In genomic region chr8:47764068-47764467, GRCm38 (mm10) we compare ENCODE assay signal across 12 mouse cellular contexts. TPM values are rescaled to one million over a fixed set of nuclear protein-coding genes. Genes with fewer than 3 reads are reported as not detected.
DNase-seq lines count a peak whose midpoint lies in the region; ATAC-seq and TF ChIP-seq lines count a peak whose summit lies in the region.
"Had no signal": no experiment of that assay in that cellular context is flagged by ENCODE, and none has a peak within 500 bp of the region (broad histone marks: within the 10 kb centered on the region; RNA-seq: fewer than 3 reads in every experiment).

No protein-coding gene starts in this region.

- H3K4me1 ChIP-seq in testis, adult 2 months (ENCODE audit: control insufficient read depth, insufficient read depth, low read length), result peaks cover 10% of the 10 kb centered on the region; the same call in 1 of the 2 replicates
- H3K4me1 ChIP-seq in lung, postnatal 0 days (ENCODE audit: insufficient read depth, low read depth, low read length), result peaks cover 4% of the 10 kb centered on the region
- peaks cover 4% of the 10 kb centered on the region; the same call in 1 of the 2 replicates for H3K4me1 ChIP-seq in stomach, postnatal 0 days (replicated peaks; ENCODE audit: control insufficient read depth, insufficient read depth)

- H3K27ac ChIP-seq in testis, adult 2 months (ENCODE audit: control insufficient read depth, insufficient read depth, low read depth, low read length), result peak overlapping the region; percentile 65
- H3K27ac ChIP-seq in lung, postnatal 0 days (ENCODE audit: low read length), result 0 out of 2 replicates have a peak overlapping the region, but pooled peaks have one; percentile 20
- H3K27ac ChIP-seq in stomach, postnatal 0 days (replicated peaks), result peak overlapping the region; percentile 31

- no peaks in the 10 kb centered on the region for H3K9me3 ChIP-seq in lung, postnatal 0 days (ENCODE audit: low read length)
- no peaks in the 10 kb centered on the region for H3K9me3 ChIP-seq in stomach, postnatal 0 days (ENCODE audit: control insufficient read depth, low read length)

- intact Hi-C loops in gastrocnemius, postnatal 36 days (cut with DNase I), result no loop called here

- no peaks in the 10 kb centered on the region for H3K27me3 ChIP-seq in testis, adult 2 months (ENCODE audit: control insufficient read depth, insufficient read depth, low read length)
- H3K27me3 ChIP-seq in lung, postnatal 0 days (replicated peaks; ENCODE audit: insufficient read depth, low read length), result no peaks in the 10 kb centered on the region
- no peaks in the 10 kb centered on the region for H3K27me3 ChIP-seq in stomach, postnatal 0 days (ENCODE audit: control insufficient read depth, insufficient read depth, low read length)

- peak; percentile 90 for ATAC-seq in lung, postnatal 0 days
- ATAC-seq in stomach, postnatal 0 days (ENCODE audit: low FRiP score, low TSS enrichment), result peak; percentile 97

- TF ChIP-seq EP300 in lung, postnatal 0 days (IDR thresholded peaks at IDR 0.05), result no peak; the same call in 1 of the 2 replicates
- no peak for TF ChIP-seq EP300 in stomach, postnatal 0 days (optimal IDR thresholded peaks at IDR 0.05)

- H3K4me3 ChIP-seq in testis, adult 2 months (ENCODE audit: control insufficient read depth, low read depth, low read length), result no peak overlapping the region
- H3K4me3 ChIP-seq in lung, postnatal 0 days (ENCODE audit: low read depth, low read length), result peak overlapping the region; percentile 5; the same call in 1 of the 2 replicates
- H3K4me3 ChIP-seq in stomach, postnatal 0 days (ENCODE audit: low read depth, low read length), result no peak overlapping the region

- H3K9ac ChIP-seq in lung, postnatal 0 days (replicated peaks; ENCODE audit: low read depth), result no peak overlapping the region
- H3K9ac ChIP-seq in stomach, postnatal 0 days (ENCODE audit: low read length), result no peak overlapping the region

- no peak for TF ChIP-seq POLR2A in testis, adult 2 months (IDR thresholded peaks at IDR 0.05; ENCODE audit: control insufficient read depth, low read depth, low read length)

- 35% methylated on average over 11 of the region's 11 CpGs for WGBS in lung, postnatal 0 days
- 29% methylated on average over 11 of the region's 11 CpGs for whole genome bisulfite sequencing in stomach, postnatal 0 days

- H3K4me2 ChIP-seq in lung, postnatal 0 days (replicated peaks; ENCODE audit: low read depth, low read length), result peak overlapping the region; percentile 48
- H3K4me2 ChIP-seq in stomach, postnatal 0 days (replicated peaks; ENCODE audit: low read depth), result peak overlapping the region; percentile 34

- TF ChIP-seq CTCF in testis, adult 2 months (IDR thresholded peaks at IDR 0.05; ENCODE audit: control insufficient read depth, insufficient read depth, insufficient replicate concordance, low read depth, low read length), result no peak
- no peak for TF ChIP-seq CTCF in lung, postnatal 0 days (IDR thresholded peaks at IDR 0.05)
- TF ChIP-seq CTCF in stomach, postnatal 0 days (IDR thresholded peaks at IDR 0.05; ENCODE audit: low read depth), result no peak

- H3K36me3 ChIP-seq in testis, adult 2 months (ENCODE audit: control insufficient read depth, insufficient read depth, low read length), result no peaks in the 10 kb centered on the region
- H3K36me3 ChIP-seq in lung, postnatal 0 days (ENCODE audit: insufficient read depth, low read length), result no peaks in the 10 kb centered on the region
- H3K36me3 ChIP-seq in stomach, postnatal 0 days (ENCODE audit: control insufficient read depth, insufficient read depth, low read length), result no peaks in the 10 kb centered on the region

- peak; percentile 27 for DNase-seq in gastrocnemius, postnatal 25 days
- DNase-seq in gastrocnemius, postnatal 36 days, result no peak
- no peak for DNase-seq in testis, postnatal 10 days (ENCODE audit: low spot score)
- peak; percentile 79 for DNase-seq in lung, postnatal 0 days (ENCODE audit: low spot score)
- DNase-seq in stomach, postnatal 0 days (ENCODE audit: low spot score), result peak; percentile 77
- no peak for DNase-seq in T-cell, adult 2 months (ENCODE audit: low spot score)
- DNase-seq in ovary, postnatal 36 days (ENCODE audit: low spot score), result no peak
- DNase-seq: right cerebral cortex, adult 18-20 months had no signal

RNA-seq across cellular contexts. Expression of gene Cdkn2aip, which starts 50.3 kb away (rescaled TPM):
- total RNA-seq in gastrocnemius, postnatal 25 days (2021), result 1 to 10 TPM; 4.4 to 4.7 TPM
- 1 to 10 TPM; 5.0 TPM for total RNA-seq in gastrocnemius, postnatal 36 days (2021)
- 39.7 and 40.1 TPM in 2 replicates for polyA plus RNA-seq in testis, adult 2 months (2012; rRNA removed)
- polyA plus RNA-seq in lung, postnatal 0 days (2015; fragmentation: Nextera tagmentation; extraction: Ambion mirVana), result 22.1 and 23.0 TPM in 2 replicates
- 13.0 and 13.1 TPM in 2 replicates for polyA plus RNA-seq in stomach, postnatal 0 days (2015; fragmentation: Nextera tagmentation; extraction: Ambion mirVana)

RNA-seq across cellular contexts. Expression of gene Cldn24, which starts 57.9 kb away (rescaled TPM):
- total RNA-seq in gastrocnemius, postnatal 25 days (2021), result not detected
- total RNA-seq in gastrocnemius, postnatal 36 days (2021), result not detected
- 0.52 and 0.59 TPM in 2 replicates for polyA plus RNA-seq in testis, adult 2 months (2012; rRNA removed)
- polyA plus RNA-seq in lung, postnatal 0 days (2015; fragmentation: Nextera tagmentation; extraction: Ambion mirVana), result not detected in 2 replicates
- polyA plus RNA-seq in stomach, postnatal 0 days (2015; fragmentation: Nextera tagmentation; extraction: Ambion mirVana), result not detected in 2 replicates
- total RNA-seq: layer of hippocampus, postnatal 10 days had no signal
- polyA plus RNA-seq: C2C12; frontal cortex, adult 2 months had no signal

Comparison
In these comparisons a context has a peak if more than half of its experiments do, and no peak if none do; other contexts are left out.
1. DNase-seq: peak in gastrocnemius, postnatal 25 days (single experiment), lung, postnatal 0 days (single experiment) and stomach, postnatal 0 days (single experiment); none in gastrocnemius, postnatal 36 days (0 of 2), testis, postnatal 10 days (single experiment), T-cell, adult 2 months (single experiment) and ovary, postnatal 36 days (single experiment).
2. Peak in every context shown above with its lines, with median percentiles within 50 percentile points of each other: H3K27ac ChIP-seq.